Mouse (Mus musculus) liver, embryonic 14.5 days (tissue): ENCODE results near the gene Pmis2. TPM values are rescaled to one million over a fixed set of nuclear protein-coding genes. Genes with fewer than 3 reads are reported as not detected.

Source experiments
- ATAC-seq: fragments of 200-750 bp; cut with Nextera tagmentation; 2 replicates; pipeline ENCODE4 v1.8.0; 2017; ENCODE audit warnings: moderate number of reproducible peaks, mild to moderate bottlenecking, moderate library complexity; ENCODE audit not compliant: insufficient read depth
- DNase-seq, 3 experiments: peaks; one replicate each; pipeline ENCODE4 v3.0.0-alpha.2; 2012 to 2013; ENCODE audit warnings: low read depth in 3 of 3, low spot score in 3 of 3
- H3K27ac ChIP-seq: fragments of 300-500 bp; sonication (generic); 2 replicates; pipeline ENCODE4 v1.5.1; 2014; ENCODE audit warnings: moderate library complexity, mild to moderate bottlenecking, control low read depth, inconsistent platforms
- H3K27me3 ChIP-seq: fragments of 300-500 bp; sonication (generic); 2 replicates; pipeline ENCODE4 v1.6.1; 2014; ENCODE audit warnings: mild to moderate bottlenecking, low read length, moderate library complexity; ENCODE audit not compliant: control insufficient read depth, insufficient read depth
- H3K36me3 ChIP-seq: fragments of 300-500 bp; sonication (generic); replicated peaks from 2 replicates; pipeline ENCODE4 v1.6.1; 2014; ENCODE audit warnings: low read depth; ENCODE audit not compliant: control insufficient read depth, insufficient read depth
- H3K4me1 ChIP-seq, 2 experiments: fragments of 200-500 bp in 1 of 2; fragments of 300-500 bp in 1 of 2; sonication (generic) in 1 of 2; replicated peaks; 2 replicates each; pipeline ENCODE4 v1.6.1; 2012 to 2014; ENCODE audit warnings: antibody characterized with exemption in 1 of 2, inconsistent platforms in 1 of 2, low read length in 1 of 2; ENCODE audit not compliant: control insufficient read depth in 2 of 2, insufficient read depth in 2 of 2
- H3K4me2 ChIP-seq: fragments of 300-500 bp; sonication (generic); 2 replicates; pipeline ENCODE4 v1.6.1; 2014; ENCODE audit warnings: low read depth, mild to moderate bottlenecking, control low read depth, moderate library complexity
- H3K4me3 ChIP-seq, 2 experiments: fragments of 200-500 bp in 1 of 2; fragments of 300-500 bp in 1 of 2; sonication (generic) in 1 of 2; 2 replicates each; pipeline ENCODE4 v1.5.1; 2012 to 2014; ENCODE audit warnings: low read depth in 2 of 2, low read length in 2 of 2, mild to moderate bottlenecking in 2 of 2, control low read depth in 1 of 2, inconsistent platforms in 1 of 2, moderate library complexity in 1 of 2; ENCODE audit not compliant: insufficient read depth in 1 of 2
- H3K9ac ChIP-seq: fragments of 300-500 bp; sonication (generic); replicated peaks from 2 replicates; pipeline ENCODE4 v1.6.1; 2014; ENCODE audit warnings: mild to moderate bottlenecking, control low read depth, moderate library complexity
- H3K9me3 ChIP-seq: fragments of 300-500 bp; sonication (generic); 2 replicates; pipeline ENCODE4 v1.6.1; 2016; ENCODE audit warnings: low read length, mixed read lengths; ENCODE audit not compliant: control insufficient read depth
- CTCF ChIP-seq: IDR thresholded peaks from 2 replicates; pipeline ENCODE4 v1.5.1; 2016; ENCODE audit warnings: antibody characterized with exemption, low read depth, control low read depth
- EP300 ChIP-seq: IDR thresholded peaks from 2 replicates; pipeline ENCODE4 v1.6.1; 2016; ENCODE audit warnings: antibody characterized with exemption, low read depth
- WGBS: fragments of 180-500 bp; shearing (Covaris S2); extraction: QIAGEN DNeasy Blood & Tissue Kit; methylation state at CpG from one replicate; pipeline ENCODE4 v1.1.7; 2014; ENCODE audit not compliant: insufficient replicate concordance; 5-methylcytosine and 5-hydroxymethylcytosine counted together
- polyA plus RNA-seq, 2 experiments: library from polyadenylated mRNA; depleted of rRNA in 1 of 2; stranded (reverse) in 1 of 2; unstranded in 1 of 2; fragments of >200 nt; fragmentation: Nextera tagmentation in 1 of 2; extraction: Ambion mirVana in 1 of 2; gene quantifications; 2 replicates each; pipeline versions ENCODE4 v1.2.1 to v1.2.3; 2012 to 2014

Pmis2 gene
- polyA plus RNA-seq, 2 experiments = not detected

- ATAC-seq (no peak), DNase-seq (no peak)
- TF ChIP-seq CTCF (no peak), EP300 (no peak)
- H3K4me1 ChIP-seq = peaks cover 4 to 14% of the 10 kb centered on the region in 2 experiments; a peak in 3 of 4 replicates
- H3K4me2 ChIP-seq = no peak overlapping the region
- no peaks in the 10 kb centered on the region for H3K27me3 ChIP-seq
- H3K27ac ChIP-seq = no peak overlapping the region
- 67% methylated on average over 1 of the region's 1 CpGs for WGBS
- no peaks in the 10 kb centered on the region for H3K36me3 ChIP-seq
- H3K9ac ChIP-seq = no peak overlapping the region
- no peak overlapping the region for H3K4me3 ChIP-seq
- no peaks in the 10 kb centered on the region for H3K9me3 ChIP-seq
These were observed 36.0 kb upstream of the Pmis2 start for GRCm38 (mm10) chr7:30707441-30707840.

DNA sequence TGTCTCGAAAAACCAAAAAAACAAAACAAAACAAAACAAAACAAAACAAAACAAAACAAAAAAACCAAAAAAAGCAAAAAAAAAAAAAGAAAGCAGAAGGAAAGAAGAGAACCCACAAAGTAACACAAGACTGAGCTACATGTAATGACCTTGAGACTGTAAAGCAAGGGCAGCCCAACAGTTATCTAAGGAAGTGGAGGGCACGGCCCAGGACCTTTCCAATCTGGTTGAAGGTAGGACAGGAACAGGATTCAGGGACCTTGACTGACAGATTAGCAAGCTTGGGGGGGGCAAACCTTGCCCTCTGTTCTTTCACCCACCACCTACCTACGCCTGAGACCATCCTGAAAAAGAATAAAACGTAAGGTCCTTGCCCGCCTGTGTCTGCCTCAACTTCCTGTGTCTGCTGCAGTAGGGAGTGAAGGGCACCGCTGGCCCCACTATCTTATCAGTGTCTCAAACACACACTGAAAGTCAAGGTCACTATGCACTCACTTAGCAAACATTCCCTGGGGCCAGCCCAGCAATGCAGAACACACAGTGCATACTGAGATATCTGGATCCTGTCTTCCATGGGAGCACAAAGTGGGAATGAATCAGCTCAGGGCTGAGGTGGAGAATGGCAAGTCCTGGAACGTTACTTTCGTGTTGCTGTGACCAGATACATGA lies 34.9 kb upstream of the Pmis2 start:
- Histone ChIP-seq H3K4me1 (peaks cover 4 to 14% of the 10 kb centered on the region in 2 experiments; a peak in 3 of 4 replicates), H3K9ac (no peak overlapping the region), H3K27me3 (no peaks in the 10 kb centered on the region), H3K4me3 (no peak overlapping the region), H3K27ac (no peak overlapping the region), H3K9me3 (no peaks in the 10 kb centered on the region), H3K36me3 (no peaks in the 10 kb centered on the region), H3K4me2 (peak overlapping the region; percentile 37)
- no peak for TF ChIP-seq EP300
- TF ChIP-seq CTCF = no peak
- peak in 1 of 3 experiments; percentile 20 for DNase-seq
- 18% methylated on average over 8 of the region's 8 CpGs for WGBS
- peak; percentile 73 for ATAC-seq

GRCm38 (mm10) chr7:30698589-30698988 lies 27.2 kb upstream of the Pmis2 start, which contains the start of gene 2200002J24Rik:
2200002J24Rik (plus strand) TSS chr7:30698926.
- no peak within 1 kb of the TSS for H3K4me3 ChIP-seq
- peak; percentile 43; the same call in 1 of the 2 replicates for ATAC-seq
- peaks cover 0 to 3% of the 10 kb centered on the region in 2 experiments; a peak in 3 of 4 replicates for H3K4me1 ChIP-seq
- peak in 2 of 3 experiments; percentile 12 to 13 for DNase-seq
- H3K27ac ChIP-seq = no peak within 1 kb of the TSS
- H3K27me3 ChIP-seq = no peaks in the 10 kb centered on the region
- TF ChIP-seq EP300 = no peak
- TF ChIP-seq CTCF = no peak
- H3K36me3 ChIP-seq = no peaks in the 10 kb centered on the region
- H3K9ac ChIP-seq = no peak within 1 kb of the TSS
- no peaks in the 10 kb centered on the region for H3K9me3 ChIP-seq
- H3K4me2 ChIP-seq = no peak within 1 kb of the TSS
- 26% methylated on average over 9 of the region's 9 CpGs for WGBS

- H3K36me3 ChIP-seq = no peaks in the 10 kb centered on the region
- H3K9me3 ChIP-seq = no peaks in the 10 kb centered on the region
- H3K27me3 ChIP-seq = no peaks in the 10 kb centered on the region
- no peak overlapping the region for H3K4me2 ChIP-seq
- TF ChIP-seq EP300 = no peak
- no peak for TF ChIP-seq CTCF
- DNase-seq (no peak), ATAC-seq (no peak)
- no peak overlapping the region for H3K9ac ChIP-seq
- H3K27ac ChIP-seq = no peak overlapping the region
- peaks cover 0 to 3% of the 10 kb centered on the region in 2 experiments; a peak in 3 of 4 replicates for H3K4me1 ChIP-seq
- 10% methylated on average over 5 of the region's 5 CpGs for WGBS
- H3K4me3 ChIP-seq = no peak overlapping the region
These were observed 26.7 kb upstream of the Pmis2 start for GRCm38 (mm10) chr7:30698101-30698500.

DNA sequence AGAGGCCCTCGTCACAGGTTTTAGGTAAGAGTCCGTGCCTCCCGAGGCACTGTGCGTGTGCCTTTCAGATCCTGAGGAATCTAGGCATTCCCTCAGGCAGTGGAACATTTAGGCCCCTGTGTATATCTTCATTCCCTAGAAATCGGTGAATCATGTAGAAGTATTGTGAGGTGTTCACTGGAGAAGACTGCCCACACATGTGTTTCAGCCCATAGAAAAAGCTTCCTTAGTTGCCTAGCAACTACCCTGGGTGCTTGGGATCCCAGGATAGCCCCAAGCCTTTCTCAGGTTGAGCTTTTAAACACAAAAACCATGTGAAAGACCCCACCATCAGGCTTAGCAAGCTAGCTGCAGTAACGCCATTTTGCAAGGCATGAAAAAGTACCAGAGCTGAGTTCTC lies 16.9 kb upstream of the Pmis2 start:
- no peaks in the 10 kb centered on the region for H3K9me3 ChIP-seq
- DNase-seq (no peak), ATAC-seq (no peak)
- no peak overlapping the region for H3K4me2 ChIP-seq
- H3K4me1 ChIP-seq = no peaks in the 10 kb centered on the region; a peak in 1 of 4 replicates
- WGBS = 80% methylated on average over 6 of the region's 6 CpGs
- H3K4me3 ChIP-seq = no peak overlapping the region
- H3K36me3 ChIP-seq = no peaks in the 10 kb centered on the region
- H3K27me3 ChIP-seq = no peaks in the 10 kb centered on the region
- TF ChIP-seq CTCF = no peak
- no peak for TF ChIP-seq EP300
- no peak overlapping the region for H3K27ac ChIP-seq
- H3K9ac ChIP-seq = no peak overlapping the region
